In genomic region chr7:113269921-113270320, GRCm38 (mm10) we compare ENCODE assay signal across 12 mouse cellular contexts.
DNase-seq lines count a peak whose midpoint lies in the region; ATAC-seq lines count a peak whose summit lies in the region.
"Had no signal": no experiment of that assay in that cellular context is flagged by ENCODE, and none has a peak within 500 bp of the region (broad histone marks: within the 10 kb centered on the region; RNA-seq: fewer than 3 reads in every experiment).

No protein-coding gene starts in this region.

- peak; percentile 86 for DNase-seq in heart, adult 11 months
- no peak for DNase-seq in heart, postnatal 4 days
- peak; percentile 44 for DNase-seq in retina, postnatal 1 day
- no peak for DNase-seq in retina, embryonic 14.5 days (ENCODE audit: low spot score)
- no peak for DNase-seq in heart, adult 8-10 months (ENCODE audit: low spot score)
- DNase-seq in adrenal gland, adult 8-10 months, result no peak
- DNase-seq: B cell, adult 2 months; kidney, adult 9 months had no signal

- H3K9ac ChIP-seq in hindbrain, embryonic 16.5 days (ENCODE audit: low read depth, low read length), result no peak overlapping the region

- no peaks in the 10 kb centered on the region for H3K9me3 ChIP-seq in hindbrain, embryonic 16.5 days (ENCODE audit: control insufficient read depth, low read length)
- H3K9me3 ChIP-seq: G1E had no signal

- no peak overlapping the region for H3K4me3 ChIP-seq in hindbrain, embryonic 16.5 days (ENCODE audit: low read length)

- H3K27me3 ChIP-seq in hindbrain, embryonic 16.5 days (replicated peaks; ENCODE audit: control insufficient read depth, insufficient read depth, low read length), result no peaks in the 10 kb centered on the region

- peak; percentile 51 for ATAC-seq in hindbrain, embryonic 16.5 days
- no peak for ATAC-seq in megakaryocyte-erythroid progenitor cell, adult 5-6 weeks (replicated peaks; ENCODE audit: low FRiP score, low TSS enrichment, poor library complexity, severe bottlenecking)
- ATAC-seq: midbrain, embryonic 16.5 days had no signal

- H3K36me3 ChIP-seq in hindbrain, embryonic 16.5 days (ENCODE audit: control insufficient read depth, insufficient read depth, low read length), result no peaks in the 10 kb centered on the region
- H3K36me3 ChIP-seq: G1E had no signal

- no peak overlapping the region; the same call in 1 of the 2 replicates for H3K4me2 ChIP-seq in hindbrain, embryonic 16.5 days (ENCODE audit: low read length)

- H3K27ac ChIP-seq in hindbrain, embryonic 16.5 days (ENCODE audit: low read depth, low read length), result peak overlapping the region; percentile 44

- WGBS in hindbrain, embryonic 16.5 days, result 60% methylated on average over 3 of the region's 3 CpGs

- H3K4me1 ChIP-seq in hindbrain, embryonic 16.5 days (ENCODE audit: control insufficient read depth, insufficient read depth, low read depth, low read length), result peaks cover 16% of the 10 kb centered on the region

Comparison
In these comparisons a context has a peak if more than half of its experiments do, and no peak if none do; other contexts are left out.
1. DNase-seq: peak in heart, adult 11 months (single experiment) and retina, postnatal 1 day (single experiment); none in heart, postnatal 4 days (single experiment), retina, embryonic 14.5 days (single experiment), heart, adult 8-10 months (single experiment) and adrenal gland, adult 8-10 months (single experiment).